Mouse (Mus musculus): Measurements from ENCODE around the gene Fam219b. TPM values are rescaled to one million over a fixed set of nuclear protein-coding genes. Genes with fewer than 3 reads are reported as not detected.

Fam219b gene
- polyA plus RNA-seq, 1 experiment: 17.5 TPM

DNA sequence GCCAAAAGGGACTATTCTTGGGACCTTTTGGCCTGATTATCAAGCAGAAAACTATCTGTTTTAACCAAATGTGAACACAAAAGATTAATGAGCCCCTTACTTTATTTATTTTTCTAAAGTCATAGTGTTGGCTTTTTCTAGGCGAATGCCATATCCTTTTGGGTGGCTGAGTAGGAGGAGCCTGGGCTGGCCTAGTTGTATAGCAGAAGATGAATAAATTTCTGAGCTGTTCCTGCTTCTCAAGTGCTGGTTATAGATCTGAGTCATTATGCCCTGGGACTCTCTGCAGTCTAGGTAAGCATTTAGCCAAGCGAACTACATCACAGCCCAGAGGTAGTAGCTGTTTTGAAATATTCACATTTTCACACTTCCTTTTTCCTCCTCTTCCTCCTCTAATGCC, 11.8 kb upstream of the Fam219b start:
- DNase-seq (ENCODE audit: low spot score): no peak

DNA sequence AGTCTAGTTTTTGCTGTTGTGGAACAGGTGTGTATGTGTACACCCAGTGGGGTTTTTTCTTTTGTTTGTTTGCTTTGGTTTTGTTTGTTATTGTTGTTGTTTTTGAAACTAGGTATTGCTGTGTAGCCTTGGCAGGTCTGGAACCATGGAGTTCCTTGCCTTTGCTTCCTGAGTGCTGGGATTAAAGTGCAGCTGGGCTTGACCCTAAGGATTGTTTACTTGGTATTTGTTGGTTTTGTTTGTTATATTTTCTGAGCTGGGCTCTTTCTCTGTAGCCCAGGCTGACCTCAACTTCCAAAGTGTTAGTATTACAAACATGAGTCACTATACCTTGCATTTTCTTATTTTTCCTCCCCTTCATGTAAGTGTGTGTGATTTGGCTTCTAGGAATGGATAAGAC, 10.9 kb upstream of the Fam219b start:
- no peak for DNase-seq (ENCODE audit: low spot score)

DNA sequence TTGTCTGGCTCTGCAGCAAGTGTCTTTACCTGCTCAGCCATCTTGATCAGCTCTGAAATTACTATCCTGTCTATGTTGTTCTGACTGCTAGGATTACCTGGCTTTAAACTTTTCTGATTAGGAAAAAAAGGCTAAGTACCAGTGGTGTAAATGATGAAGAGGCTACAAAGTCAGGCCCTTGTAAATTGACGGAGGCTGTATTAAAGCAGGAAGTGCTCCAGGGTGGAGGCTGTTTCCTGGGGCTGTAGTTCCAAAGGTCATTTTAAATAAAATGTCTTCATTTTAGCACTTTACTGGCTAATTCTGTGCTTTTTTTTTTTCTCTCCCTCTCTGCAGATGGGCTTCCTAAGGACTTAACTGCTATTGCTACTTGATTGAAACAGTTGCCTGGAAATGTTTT, 5.4 kb upstream of the Fam219b start:
- no peak for DNase-seq (ENCODE audit: low spot score)

DNA sequence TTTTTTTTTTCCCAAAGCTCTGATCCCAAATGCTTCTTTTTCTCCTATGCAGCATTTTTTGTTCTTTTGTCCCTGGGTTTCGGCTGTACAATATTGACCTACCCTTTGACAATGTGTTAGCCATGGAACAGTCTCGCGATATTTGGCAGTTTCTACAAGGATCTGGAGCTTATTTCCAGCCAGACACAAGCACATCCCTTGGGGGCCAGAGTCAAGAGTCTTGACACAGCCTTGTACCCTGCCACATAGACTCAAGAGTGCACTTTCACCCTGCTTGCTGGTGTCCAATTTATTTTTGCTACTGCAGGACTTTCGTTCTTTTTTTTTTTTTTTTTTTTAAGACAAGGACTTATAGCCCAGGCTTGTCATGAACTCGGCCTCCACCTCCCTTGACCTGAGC, 966 bp upstream of the Fam219b start:
- no peak for DNase-seq (ENCODE audit: low spot score)

DNA sequence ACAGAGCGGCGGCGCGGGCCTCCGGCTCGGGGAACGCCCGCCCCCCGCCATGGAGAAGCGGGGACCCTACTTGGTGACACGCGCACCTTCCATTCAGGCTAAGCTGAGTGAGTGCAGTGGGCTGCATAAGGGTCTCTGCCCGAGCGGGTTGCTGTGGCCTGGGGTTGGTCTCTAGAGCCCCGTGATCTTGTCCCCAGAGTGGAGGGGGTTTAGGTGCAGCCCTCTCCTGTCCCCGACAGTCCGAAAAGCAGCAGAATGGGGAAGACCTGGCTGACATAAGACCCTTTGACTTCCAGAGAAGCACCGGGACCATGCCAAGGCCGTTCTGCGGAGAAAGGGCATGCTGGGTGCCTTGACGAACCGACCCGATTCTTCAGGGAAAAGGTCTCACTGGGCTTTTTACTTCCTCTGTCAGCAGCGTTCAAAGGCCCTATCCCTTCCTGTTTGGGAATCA, 427 bp downstream of the Fam219b start:
- DNase-seq (ENCODE audit: low spot score): no peak

DNA sequence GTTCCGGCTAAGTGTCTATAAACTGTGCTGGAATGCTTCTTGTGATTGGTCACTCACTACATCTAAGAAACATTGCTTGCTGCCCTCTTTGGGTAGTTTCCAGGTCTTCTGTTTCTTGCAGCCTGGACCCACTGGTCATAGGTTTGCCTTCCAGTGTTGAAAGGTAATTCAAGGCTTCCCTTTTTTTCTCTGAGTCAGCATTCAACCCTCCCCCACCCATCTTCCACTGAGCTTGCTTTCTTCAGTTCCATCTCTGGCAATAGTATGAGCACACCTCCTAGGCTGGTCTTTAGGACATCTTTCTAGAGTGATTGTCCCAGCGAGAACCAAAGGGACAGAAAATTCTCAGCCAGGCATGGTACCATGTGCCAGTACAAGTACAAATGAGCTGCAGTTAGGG, 2.2 kb downstream of the Fam219b start:
- DNase-seq (ENCODE audit: low spot score): no peak

DNA sequence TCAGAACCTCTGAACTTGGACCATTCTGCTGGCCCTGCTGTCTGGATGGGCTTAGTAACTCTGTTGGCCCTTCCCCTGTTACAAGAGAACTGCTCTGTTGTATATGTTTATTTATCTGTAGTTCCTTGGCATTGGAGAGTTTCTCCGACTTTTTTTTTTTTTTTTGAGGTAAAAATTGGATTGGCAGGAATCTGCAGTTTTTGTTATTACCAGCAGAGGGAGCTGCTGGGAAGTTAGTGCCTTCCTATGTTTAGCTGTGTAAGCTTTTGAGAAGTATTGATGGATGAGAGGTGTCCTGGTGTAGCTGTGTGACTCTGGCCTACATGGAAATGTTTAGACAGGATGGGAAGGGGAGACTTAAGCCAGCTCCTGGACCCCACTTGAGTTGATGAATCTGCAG, 4.0 kb downstream of the Fam219b start:
- DNase-seq (ENCODE audit: low spot score): no peak

DNA sequence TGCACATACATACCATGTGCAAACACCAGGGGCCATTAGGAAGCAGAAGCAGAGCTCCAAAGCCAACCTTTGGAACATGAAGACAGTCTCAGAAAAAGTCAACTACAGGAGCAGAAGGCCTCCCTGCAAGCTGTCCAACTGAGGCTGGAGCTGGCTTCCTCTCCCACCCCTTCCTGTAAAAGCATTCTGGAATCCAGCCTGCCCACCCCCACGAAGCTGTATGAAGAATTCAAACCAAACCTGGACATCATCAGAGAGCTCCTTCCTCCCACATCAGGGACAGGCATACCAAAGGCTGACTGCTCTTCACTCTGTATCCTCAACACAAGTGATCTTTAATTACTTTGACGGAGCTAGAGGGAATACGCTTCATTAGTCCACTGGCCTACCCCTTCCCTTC, 6.6 kb downstream of the Fam219b start:
- no peak for DNase-seq (ENCODE audit: low spot score)

DNA sequence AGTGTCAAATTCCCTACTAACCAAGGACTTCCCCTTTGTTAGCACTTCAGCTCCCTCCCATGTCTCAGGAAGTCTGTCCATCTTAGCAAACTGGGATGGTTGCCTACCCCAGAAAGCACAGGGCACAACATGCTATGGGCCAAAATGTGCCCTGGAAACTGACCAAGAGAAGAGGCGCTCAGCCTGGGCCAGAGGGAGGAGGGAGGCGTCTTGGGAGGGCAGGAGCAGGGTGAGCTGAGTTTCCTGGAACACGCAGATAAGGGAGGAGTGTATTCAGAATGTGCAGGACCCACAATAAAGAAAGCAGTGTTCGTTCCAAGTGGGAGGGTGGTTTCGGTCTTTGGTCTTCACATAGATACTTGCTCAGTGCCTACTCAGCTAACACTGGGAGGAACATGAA, 10.0 kb downstream of the Fam219b start:
- no peak for DNase-seq (ENCODE audit: low spot score)

DNA sequence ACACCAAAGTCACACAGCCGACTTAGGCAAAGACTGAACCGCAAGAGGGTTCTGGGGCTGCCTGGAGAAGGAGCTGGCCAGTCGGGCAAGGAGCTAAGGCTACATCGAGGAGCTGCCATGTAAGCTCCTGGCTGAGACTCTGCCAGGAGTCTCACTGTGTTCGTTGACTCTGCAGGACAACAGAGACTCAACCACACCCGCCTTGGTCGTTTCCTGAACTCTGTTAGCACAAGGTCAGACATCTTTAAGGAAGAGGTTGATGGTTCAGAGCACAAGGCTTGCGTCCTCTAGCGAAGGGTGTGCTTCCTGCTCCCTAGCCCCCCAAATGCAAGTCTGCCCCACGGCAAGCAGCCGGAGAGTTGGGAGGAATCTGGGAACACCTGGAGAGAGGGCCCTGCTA, 10.5 kb downstream of the Fam219b start:
- DNase-seq (ENCODE audit: low spot score): no peak

DNA sequence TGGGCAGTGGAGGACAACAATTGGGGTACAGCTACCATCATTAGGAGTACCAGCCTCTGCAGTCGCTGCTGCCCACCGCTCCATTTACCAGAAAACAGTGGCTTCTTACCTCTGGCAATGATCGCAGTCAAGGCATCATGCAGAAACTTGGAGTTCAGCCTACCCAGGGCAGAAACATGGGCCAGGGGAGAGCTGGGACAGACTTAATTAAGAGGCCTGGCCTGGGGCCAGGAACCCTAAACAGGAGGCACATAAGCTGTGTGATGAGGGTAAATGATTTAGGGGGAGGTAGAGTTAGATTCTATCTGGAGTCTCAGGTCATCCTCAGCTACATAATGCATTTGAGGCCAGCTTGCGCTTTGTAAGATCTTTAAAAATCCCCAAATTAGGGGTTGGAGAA, 11.9 kb downstream of the Fam219b start:
- no peak for DNase-seq (ENCODE audit: low spot score)

DNA sequence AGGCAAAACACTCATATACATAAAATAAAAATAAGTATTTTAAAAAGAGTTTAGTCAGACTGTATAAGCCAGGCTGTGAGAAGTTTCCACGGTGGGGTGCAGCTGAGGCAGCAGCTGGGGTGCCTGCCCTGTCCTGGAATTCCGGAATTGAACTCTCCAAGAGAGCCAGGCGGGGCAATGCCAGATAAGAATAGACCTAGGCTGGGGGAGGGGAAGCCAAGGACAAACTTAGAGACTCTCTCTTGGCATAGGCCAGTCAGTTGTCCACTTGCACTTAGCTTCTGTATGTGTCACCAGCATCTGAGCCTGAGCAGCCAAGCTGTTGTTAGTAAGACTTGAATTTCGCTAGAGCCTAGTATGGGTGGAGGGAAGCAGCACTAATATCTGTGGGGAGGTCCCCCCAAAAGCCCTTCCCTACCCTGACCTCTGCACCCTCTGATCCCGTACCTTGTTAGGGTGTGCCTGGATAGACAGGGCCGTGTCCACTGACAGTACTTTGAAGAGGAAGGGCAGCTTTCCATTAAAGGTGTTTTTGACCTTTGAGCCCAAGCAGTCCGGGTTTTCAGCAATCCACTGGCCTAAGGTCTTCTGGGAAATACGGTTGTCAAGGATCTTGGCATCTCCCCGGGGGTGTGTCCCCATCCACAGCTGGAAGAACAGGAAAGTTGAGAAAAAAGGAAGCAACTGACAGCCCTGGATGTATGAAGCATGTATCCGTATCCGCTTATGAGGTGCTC, 13.0 kb downstream of the Fam219b start:
- DNase-seq (ENCODE audit: low spot score): no peak

DNA sequence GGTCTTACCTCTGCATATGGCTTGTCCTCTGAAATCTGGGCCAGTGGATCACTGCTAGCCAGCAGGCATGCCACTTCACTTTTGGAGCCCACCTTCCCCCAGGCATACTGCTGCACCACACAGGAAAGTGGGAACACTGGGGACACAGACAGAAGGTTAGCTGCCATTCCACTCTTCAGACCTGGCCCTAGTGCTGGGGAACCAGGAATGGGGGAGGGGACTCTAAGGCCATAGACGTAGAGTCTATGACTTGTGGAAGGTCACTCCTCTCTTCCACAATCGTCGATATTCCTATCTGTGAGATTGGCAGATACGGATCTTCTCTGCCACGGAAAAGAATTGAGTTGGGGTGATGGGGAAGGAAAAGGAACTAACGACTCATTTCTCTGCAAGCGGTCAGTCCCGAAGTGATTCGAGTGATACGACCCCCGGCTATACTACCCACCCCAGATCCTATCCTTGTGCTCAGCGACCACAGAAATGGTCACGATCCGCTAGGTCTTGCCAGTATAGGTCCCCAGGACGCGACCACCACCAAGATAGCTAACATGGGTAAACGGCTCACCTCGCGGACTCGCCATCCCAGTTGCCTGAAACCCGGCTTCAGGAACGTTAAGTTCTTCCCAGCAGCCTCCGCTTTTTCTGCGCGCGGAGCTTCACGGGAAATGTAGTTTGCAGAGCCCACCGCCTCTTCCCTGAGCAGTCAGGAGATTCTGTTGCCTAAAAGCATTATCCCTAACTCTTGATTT, 15.0 kb downstream of the Fam219b start, which contains the start of gene Mpi:
Gene Mpi, minus strand, starts transcription at position 625 of the 749 bp plus-strand sequence.
- DNase-seq (ENCODE audit: low spot score): no peak

DNA sequence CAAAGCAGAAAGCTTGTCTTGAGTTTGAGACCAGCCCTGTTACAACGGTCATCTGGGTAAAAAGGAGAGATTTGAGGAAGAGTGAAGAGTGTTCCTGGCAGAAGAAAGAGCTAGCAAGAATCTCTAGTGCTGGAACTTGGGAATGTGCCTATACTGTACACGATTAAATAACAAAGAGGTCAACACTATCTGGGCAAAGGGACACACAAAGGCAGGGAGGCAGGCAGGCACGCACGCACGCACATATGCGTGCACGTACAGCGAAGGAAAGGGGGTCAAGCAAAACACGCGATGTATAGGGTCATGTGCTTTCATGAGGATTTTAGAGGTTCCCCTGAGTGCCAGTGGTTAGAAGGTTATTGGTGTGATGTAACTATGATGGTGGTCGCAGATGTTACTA, 15.8 kb downstream of the Fam219b start:
- no peak for DNase-seq (ENCODE audit: low spot score)

DNA sequence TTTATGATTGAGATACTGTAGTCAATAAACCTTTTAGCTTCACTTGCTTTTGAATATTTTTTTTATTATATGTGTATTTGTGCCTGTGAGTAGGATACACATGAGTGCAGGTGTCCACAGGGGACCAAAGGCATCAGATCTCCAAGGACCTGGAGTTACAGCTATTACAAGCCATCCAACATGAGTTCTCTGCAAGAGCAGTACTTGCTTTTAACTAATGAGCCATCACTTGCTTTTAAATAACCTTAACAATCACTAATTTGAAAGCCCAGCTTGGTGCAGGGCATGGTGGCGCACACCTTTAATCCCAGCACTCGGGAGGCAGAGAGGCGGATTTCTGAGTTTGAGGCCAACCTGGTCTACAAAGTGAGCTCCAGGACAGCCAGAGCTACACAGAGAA, 17.4 kb downstream of the Fam219b start:
- DNase-seq (ENCODE audit: low spot score): no peak

DNA sequence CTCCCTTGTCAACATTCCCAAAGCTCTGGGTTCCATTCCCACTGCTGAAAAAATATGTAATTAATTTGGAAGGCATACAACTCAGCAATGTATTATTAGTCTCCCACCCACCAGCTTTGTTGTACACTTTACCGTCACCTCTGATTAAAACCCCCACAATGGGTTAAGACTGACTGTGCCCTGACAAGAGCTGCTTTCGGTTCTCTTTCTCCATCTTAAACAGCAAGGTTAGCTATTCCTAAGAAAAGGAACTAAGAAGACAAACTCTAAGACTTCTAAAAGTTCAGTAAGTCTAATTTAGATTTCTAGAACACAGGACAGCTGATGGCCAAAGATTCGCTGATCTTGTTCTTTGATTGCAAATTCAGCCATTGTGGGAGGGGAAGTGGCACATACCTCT, 19.9 kb downstream of the Fam219b start:
- DNase-seq (ENCODE audit: low spot score): no peak

DNA sequence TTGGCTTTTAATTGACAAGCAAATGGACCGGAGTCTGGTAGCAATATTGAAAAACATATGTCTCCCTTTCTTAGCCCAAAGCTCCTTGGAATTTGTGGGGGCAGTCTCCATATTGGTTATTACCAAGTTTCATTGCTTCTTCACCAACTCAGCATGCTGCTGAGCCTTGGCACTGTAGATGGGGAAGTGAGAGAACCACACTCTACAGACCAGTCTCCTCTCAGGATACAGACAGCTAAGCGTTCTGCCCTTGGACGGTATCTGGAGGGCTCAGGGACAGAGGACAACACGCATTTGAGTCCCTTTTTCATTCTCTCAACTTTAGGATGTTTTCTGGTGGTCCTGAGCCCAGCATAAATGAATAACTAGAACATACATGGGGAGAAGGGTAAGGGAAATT, 21.3 kb downstream of the Fam219b start:
- DNase-seq (ENCODE audit: low spot score): no peak

DNA sequence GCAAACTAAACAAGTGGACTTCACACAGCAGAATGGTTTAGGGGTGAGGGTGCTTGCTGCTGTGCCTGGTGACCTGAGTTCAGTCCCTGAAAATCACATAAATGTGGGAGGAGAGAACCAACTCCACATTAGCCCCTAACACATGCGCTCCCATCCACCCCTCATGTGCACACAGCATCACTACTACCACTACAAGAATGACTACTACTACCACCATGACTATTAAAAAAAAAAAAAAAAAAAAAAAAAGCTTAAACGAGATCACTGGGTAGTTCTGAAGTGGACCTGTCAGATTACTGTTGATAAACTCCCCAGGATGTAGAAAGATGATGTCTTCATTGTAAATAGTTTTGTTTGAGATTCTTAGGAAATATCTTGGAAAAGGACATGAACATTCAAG, 22.2 kb downstream of the Fam219b start:
- no peak for DNase-seq (ENCODE audit: low spot score)

DNA sequence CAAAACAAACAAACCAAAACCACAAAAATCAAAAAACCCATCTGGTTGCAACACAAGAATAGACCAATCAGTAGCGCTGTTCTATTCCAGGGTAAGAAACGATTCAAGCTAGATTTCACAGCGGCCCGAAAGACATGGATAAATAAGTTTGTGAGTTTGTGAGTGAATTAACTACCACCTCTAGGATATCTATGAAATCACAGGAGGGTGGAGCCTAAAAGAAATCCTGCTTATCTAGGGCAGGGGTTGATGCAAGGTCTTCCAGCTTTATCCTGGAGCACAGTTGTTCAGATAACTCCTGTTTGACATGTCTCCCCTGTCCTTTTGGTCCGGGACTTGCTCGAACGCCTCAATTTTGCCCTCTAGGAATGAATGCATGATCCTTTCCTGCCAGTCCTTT, 22.9 kb downstream of the Fam219b start:
- DNase-seq (ENCODE audit: low spot score): no peak

DNA sequence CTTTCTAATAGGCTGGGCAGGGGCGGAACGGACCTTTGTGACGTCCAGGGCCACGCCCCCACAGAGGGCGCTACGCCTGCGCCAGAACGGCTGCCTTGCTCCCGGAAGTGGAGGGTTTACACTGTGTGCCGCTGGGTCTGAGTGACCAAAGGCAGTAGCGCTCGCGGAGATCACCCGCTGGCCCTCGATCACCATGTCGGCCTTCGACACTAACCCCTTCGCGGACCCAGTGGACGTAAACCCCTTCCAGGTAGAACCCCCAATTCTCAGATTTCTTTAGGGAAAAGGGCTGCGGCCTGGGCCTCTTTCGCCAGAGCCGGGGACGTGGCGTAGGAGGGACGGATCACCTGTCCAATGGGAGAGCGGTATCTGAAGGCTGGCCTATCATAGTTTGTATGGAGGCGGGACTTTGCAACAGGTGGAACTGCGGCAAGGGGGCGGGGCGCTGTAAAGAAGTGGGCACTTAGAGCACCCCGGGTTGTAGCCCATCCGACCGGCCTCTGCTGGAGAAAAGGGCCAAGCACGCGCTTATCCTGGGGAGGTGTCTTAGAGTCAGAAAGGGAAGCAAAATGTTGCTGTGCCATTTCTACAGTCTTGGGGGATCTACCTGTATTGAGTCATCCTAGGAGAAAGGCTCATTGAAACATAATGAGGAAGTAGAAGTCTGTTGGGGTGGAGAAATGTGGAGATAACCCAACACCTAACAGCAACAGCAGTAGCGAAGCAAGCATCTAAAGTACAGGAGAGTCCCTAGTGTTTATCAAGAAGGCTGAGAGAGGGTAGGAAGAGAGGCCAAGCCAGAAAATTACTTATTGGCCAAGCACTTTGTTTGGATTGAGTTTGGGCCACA, 23.8 kb downstream of the Fam219b start, which contains the start of gene Scamp2:
Gene Scamp2, plus strand, starts transcription at position 83 of the 850 bp plus-strand sequence.
- DNase-seq (ENCODE audit: low spot score): peak; percentile 93

DNA sequence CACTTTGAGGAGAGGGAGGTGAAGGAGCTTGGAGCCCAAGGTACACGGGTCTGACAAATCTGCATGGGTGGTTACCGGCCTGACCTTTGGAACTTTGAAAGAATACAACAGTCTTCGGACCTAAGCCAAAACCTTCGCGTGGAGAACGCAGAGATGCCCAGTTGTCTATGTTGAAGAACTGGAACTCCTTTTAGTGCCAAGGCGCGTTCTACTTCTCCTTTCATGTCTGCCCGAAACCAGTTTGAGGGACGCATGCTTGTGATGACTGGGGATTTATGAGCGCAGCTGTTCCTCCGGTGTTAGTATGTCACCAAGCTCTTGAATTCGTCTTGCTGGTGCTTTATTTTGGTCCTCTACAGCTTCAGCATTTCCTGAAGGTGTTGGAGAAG, 24.4 kb downstream of the Fam219b start:
- DNase-seq (ENCODE audit: low spot score): no peak

DNA sequence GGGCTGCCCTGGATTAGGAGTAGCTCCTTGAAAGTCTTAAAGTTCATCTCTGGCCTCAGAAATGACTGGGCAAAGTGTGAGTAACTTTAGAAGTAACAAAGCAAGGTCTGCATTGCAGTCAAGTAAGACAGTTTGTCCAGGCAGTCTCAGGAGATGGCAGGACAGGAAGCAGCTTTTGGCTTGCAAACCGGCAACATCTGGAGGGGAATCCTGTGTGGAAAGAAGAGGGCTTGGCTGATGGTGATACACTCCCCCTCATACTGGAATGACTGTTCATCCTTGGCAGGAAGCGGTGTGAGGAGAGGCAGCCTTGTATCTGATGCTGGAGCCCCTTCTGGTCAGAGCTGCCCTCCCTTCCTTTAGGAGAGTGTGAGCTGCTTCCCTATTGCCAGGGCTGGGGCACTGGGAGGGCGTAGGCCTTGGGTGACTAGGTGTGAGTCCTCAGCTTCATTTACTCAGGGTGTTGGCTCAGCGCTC, 25.6 kb downstream of the Fam219b start:
- no peak for DNase-seq (ENCODE audit: low spot score)
